ENCODE assay signal across 9 mouse cellular contexts in genomic region chr6:83710361-83711066, GRCm38 (mm10). TPM values are rescaled to one million over a fixed set of nuclear protein-coding genes. Genes with fewer than 3 reads are reported as not detected.
DNase-seq lines count a peak whose midpoint lies in the region; ATAC-seq and TF ChIP-seq lines count a peak whose summit lies in the region.
"Had no signal": no experiment of that assay in that cellular context is flagged by ENCODE, and none has a peak within 500 bp of the region (broad histone marks: within the 10 kb centered on the region; RNA-seq: fewer than 3 reads in every experiment).

No protein-coding gene starts in this region.

- TF ChIP-seq POLR2A in liver, adult 2 months (IDR thresholded peaks at IDR 0.05; ENCODE audit: extremely low read depth, insufficient read depth, low read length) = no peak

- WGBS in liver, adult 2 months = 2% methylated on average over 32 of the region's 32 CpGs
- 1% methylated on average over 31 of the region's 32 CpGs for WGBS in intestine, embryonic 14.5 days

- peak overlapping the region; percentile 2; the same call in 1 of the 2 replicates for H3K4me3 ChIP-seq in liver, adult 2 months (ENCODE audit: insufficient read depth, low read depth, low read length)
- H3K4me3 ChIP-seq in brown adipose tissue, adult 24 weeks (ENCODE audit: insufficient read depth, low read depth, low read length) = peak overlapping the region; percentile 37
- H3K4me3 ChIP-seq in intestine, embryonic 14.5 days (ENCODE audit: low read depth, low read length) = peak overlapping the region; percentile 29

- H3K4me1 ChIP-seq in liver, adult 2 months (ENCODE audit: control insufficient read depth, insufficient read depth, low read length) = no peaks in the 10 kb centered on the region
- peaks cover 3% of the 10 kb centered on the region; the same call in 1 of the 2 replicates for H3K4me1 ChIP-seq in brown adipose tissue, adult 24 weeks (ENCODE audit: control insufficient read depth, insufficient read depth, insufficient read length, low read length)
- peaks cover 7% of the 10 kb centered on the region for H3K4me1 ChIP-seq in intestine, embryonic 14.5 days (replicated peaks; ENCODE audit: control insufficient read depth, insufficient read depth, low read length)

- no peaks in the 10 kb centered on the region for H3K79me2 ChIP-seq in liver, adult 2 months (ENCODE audit: control insufficient read depth, insufficient read depth, low read length)

- H3K27me3 ChIP-seq in liver, adult 2 months (ENCODE audit: control insufficient read depth, insufficient read depth, low read length) = peaks cover 40% of the 10 kb centered on the region
- H3K27me3 ChIP-seq in intestine, embryonic 14.5 days (replicated peaks; ENCODE audit: control insufficient read depth, insufficient read depth, low read length) = peaks cover 100% of the 10 kb centered on the region

- H3K4me2 ChIP-seq in intestine, embryonic 14.5 days (ENCODE audit: low read length) = peak overlapping the region; percentile 50

- no peaks in the 10 kb centered on the region for H3K9me3 ChIP-seq in intestine, embryonic 14.5 days (ENCODE audit: control insufficient read depth, low read length)

- H3K36me3 ChIP-seq in liver, adult 2 months (ENCODE audit: control insufficient read depth, insufficient read depth, low read length) = no peaks in the 10 kb centered on the region
- no peaks in the 10 kb centered on the region for H3K36me3 ChIP-seq in intestine, embryonic 14.5 days (ENCODE audit: control insufficient read depth, insufficient read depth, low read length)

- peak; percentile 69 for ATAC-seq in intestine, embryonic 14.5 days (replicated peaks; ENCODE audit: low FRiP score, low TSS enrichment, low read depth)
- no peak for ATAC-seq in cerebellum, adult (ENCODE audit: insufficient number of reproducible peaks, low FRiP score, low TSS enrichment)

- no peak overlapping the region for H3K27ac ChIP-seq in liver, adult 2 months (replicated peaks; ENCODE audit: insufficient read depth, low read depth, low read length)
- H3K27ac ChIP-seq in brown adipose tissue, adult 24 weeks (replicated peaks; ENCODE audit: low read depth, low read length) = no peak overlapping the region
- H3K27ac ChIP-seq in intestine, embryonic 14.5 days (ENCODE audit: low read depth) = no peak overlapping the region

- DNase-seq in liver, adult 2 months (ENCODE audit: extremely low read depth, low read depth, low spot score) = no peak
- DNase-seq in liver = no peak
- no peak for DNase-seq in intestine, embryonic 14.5 days (ENCODE audit: low spot score)
- DNase-seq in neural tube, embryonic 10.5 days (ENCODE audit: extremely low spot score, low spot score) = peak; percentile 48
- DNase-seq in gastrocnemius, postnatal 10 days = no peak
- no peak for DNase-seq in cerebellum, postnatal 36 days

- no peak overlapping the region for H3K9ac ChIP-seq in liver, adult 2 months (ENCODE audit: low read depth, low read length)
- no peak overlapping the region for H3K9ac ChIP-seq in intestine, embryonic 14.5 days (ENCODE audit: low read length)

- no peak for TF ChIP-seq CTCF in liver, adult 2 months (IDR thresholded peaks at IDR 0.05; ENCODE audit: low read depth, low read length)

RNA-seq across cellular contexts. Expression of gene Vax2, which starts 0.6 kb away (rescaled TPM):
- total RNA-seq in liver, adult 2 months (2014; rRNA removed) = not detected in 2 replicates
- not detected in 2 replicates for polyA plus RNA-seq in liver, adult 2 months (2012; rRNA removed)
- polyA plus RNA-seq in brown adipose tissue, adult 24 weeks (2012; ENCODE audit: insufficient read depth, insufficient read length, missing spikeins) = not detected in 2 replicates
- not detected in 2 replicates for polyA plus RNA-seq in intestine, embryonic 14.5 days (2014; fragmentation: Nextera tagmentation; extraction: Ambion mirVana)
- not detected for total RNA-seq in gastrocnemius, postnatal 10 days (2021)
- total RNA-seq: left cerebral cortex, adult 18-20 months had no signal

RNA-seq across cellular contexts. Expression of gene Atp6v1b1, which starts 32.3 kb away (rescaled TPM):
- total RNA-seq in liver, adult 2 months (2014; rRNA removed) = not detected in 2 replicates
- not detected in 2 replicates for polyA plus RNA-seq in liver, adult 2 months (2012; rRNA removed)
- not detected in 2 replicates for polyA plus RNA-seq in brown adipose tissue, adult 24 weeks (2012; ENCODE audit: insufficient read depth, insufficient read length, missing spikeins)
- polyA plus RNA-seq in intestine, embryonic 14.5 days (2014; fragmentation: Nextera tagmentation; extraction: Ambion mirVana) = not detected in 2 replicates
- not detected for total RNA-seq in gastrocnemius, postnatal 10 days (2021)

RNA-seq across cellular contexts. Expression of gene Cd207, which starts 32.9 kb away (rescaled TPM):
- 3.4 and 3.7 TPM in 2 replicates for total RNA-seq in liver, adult 2 months (2014; rRNA removed)
- 0.93 and 1.1 TPM in 2 replicates for polyA plus RNA-seq in liver, adult 2 months (2012; rRNA removed)
- polyA plus RNA-seq in brown adipose tissue, adult 24 weeks (2012; ENCODE audit: insufficient read depth, insufficient read length, missing spikeins) = not detected in 2 replicates
- not detected in 2 replicates for polyA plus RNA-seq in intestine, embryonic 14.5 days (2014; fragmentation: Nextera tagmentation; extraction: Ambion mirVana)
- total RNA-seq in gastrocnemius, postnatal 10 days (2021) = not detected
- total RNA-seq: left cerebral cortex, adult 18-20 months had no signal

RNA-seq across cellular contexts. Expression of gene Ankrd53, which starts 51.9 kb away (rescaled TPM):
- not detected in 2 replicates for total RNA-seq in liver, adult 2 months (2014; rRNA removed)
- polyA plus RNA-seq in liver, adult 2 months (2012; rRNA removed) = not detected in 2 replicates
- polyA plus RNA-seq in brown adipose tissue, adult 24 weeks (2012; ENCODE audit: insufficient read depth, insufficient read length, missing spikeins) = not detected in 2 replicates
- polyA plus RNA-seq in intestine, embryonic 14.5 days (2014; fragmentation: Nextera tagmentation; extraction: Ambion mirVana) = not detected in 2 replicates
- total RNA-seq in gastrocnemius, postnatal 10 days (2021) = not detected
- total RNA-seq: left cerebral cortex, adult 18-20 months had no signal

RNA-seq across cellular contexts. Expression of gene Clec4f, which starts 54.5 kb away (rescaled TPM):
- 116 and 171 TPM in 2 replicates for total RNA-seq in liver, adult 2 months (2014; rRNA removed)
- polyA plus RNA-seq in liver, adult 2 months (2012; rRNA removed) = 37.8 and 52.3 TPM in 2 replicates
- not detected in 2 replicates for polyA plus RNA-seq in brown adipose tissue, adult 24 weeks (2012; ENCODE audit: insufficient read depth, insufficient read length, missing spikeins)
- not detected in 2 replicates for polyA plus RNA-seq in intestine, embryonic 14.5 days (2014; fragmentation: Nextera tagmentation; extraction: Ambion mirVana)
- total RNA-seq in gastrocnemius, postnatal 10 days (2021) = under 1 TPM in 1 of 2 experiments, not detected in 1; 0.32 TPM
- total RNA-seq: left cerebral cortex, adult 18-20 months had no signal
